Mouse (Mus musculus) forebrain, embryonic 12.5 days (tissue): ENCODE measurements at regions not wholly inside any gene's neighbourhood (a gene's known extent, or its start where the extent isn't known, plus 50 kb on each side); places are given as distances from the start of the nearest gene placed in this dataset.

Source experiments
- ATAC-seq: fragments of 200-750 bp; cut with Nextera tagmentation; 2 replicates; pipeline ENCODE4 v1.8.0; 2017; ENCODE audit warnings: moderate TSS enrichment; ENCODE audit not compliant: low FRiP score
- H3K27ac ChIP-seq: fragments of 300-500 bp; sonication (generic); 2 replicates; pipeline ENCODE4 v1.5.1; 2016; ENCODE audit warnings: mild to moderate bottlenecking
- H3K27me3 ChIP-seq: fragments of 300-500 bp; sonication (generic); 2 replicates; pipeline ENCODE4 v1.6.1; 2016; ENCODE audit warnings: mild to moderate bottlenecking
- H3K36me3 ChIP-seq: fragments of 300-500 bp; sonication (generic); replicated peaks from 2 replicates; pipeline ENCODE4 v1.6.1; 2016; ENCODE audit warnings: mild to moderate bottlenecking
- H3K4me1 ChIP-seq: fragments of 300-500 bp; sonication (generic); 2 replicates; pipeline ENCODE4 v1.6.1; 2016
- H3K4me2 ChIP-seq: fragments of 300-500 bp; sonication (generic); 2 replicates; pipeline ENCODE4 v1.6.1; 2016; ENCODE audit warnings: mild to moderate bottlenecking, moderate library complexity
- H3K4me3 ChIP-seq: fragments of 300-500 bp; sonication (generic); replicated peaks from 2 replicates; pipeline ENCODE4 v1.5.1; 2016; ENCODE audit warnings: mild to moderate bottlenecking
- H3K9ac ChIP-seq: fragments of 300-500 bp; sonication (generic); 2 replicates; pipeline ENCODE4 v1.6.1; 2016; ENCODE audit warnings: mild to moderate bottlenecking
- H3K9me3 ChIP-seq: fragments of 300-500 bp; sonication (generic); 2 replicates; pipeline ENCODE4 v1.6.1; 2016
- WGBS: fragments of 180-500 bp; shearing (Covaris S2); methylation state at CpG from one replicate; pipeline ENCODE4 v1.1.7; 2016; 5-methylcytosine and 5-hydroxymethylcytosine counted together

GRCm38 (mm10) chr3:125306675-125307074, 97.2 kb upstream of the Ndst4 start:
- Histone ChIP-seq H3K4me1 (no peaks in the 10 kb centered on the region), H3K4me2 (no peak overlapping the region), H3K9me3 (no peaks in the 10 kb centered on the region), H3K27ac (no peak overlapping the region), H3K4me3 (no peak overlapping the region), H3K27me3 (no peaks in the 10 kb centered on the region), H3K36me3 (no peaks in the 10 kb centered on the region), H3K9ac (no peak overlapping the region)
- WGBS, result 86% methylated on average over 1 of the region's 1 CpGs
- ATAC-seq, result no peak

GRCm38 (mm10) chr3:125327079-125327478, 76.8 kb upstream of the Ndst4 start:
- Histone ChIP-seq H3K36me3 (no peaks in the 10 kb centered on the region), H3K27me3 (no peaks in the 10 kb centered on the region), H3K27ac (no peak overlapping the region), H3K9me3 (no peaks in the 10 kb centered on the region), H3K4me3 (no peak overlapping the region), H3K4me2 (no peak overlapping the region), H3K4me1 (no peaks in the 10 kb centered on the region), H3K9ac (no peak overlapping the region)
- no peak for ATAC-seq

- H3K4me3 ChIP-seq, result no peak overlapping the region
- no peaks in the 10 kb centered on the region for H3K9me3 ChIP-seq
- WGBS, result 88% methylated on average over 3 of the region's 3 CpGs
- 0 out of 2 replicates have a peak, but pooled peaks have one; percentile 23 for ATAC-seq
- no peak overlapping the region for H3K27ac ChIP-seq
- no peak overlapping the region for H3K4me2 ChIP-seq
- no peaks in the 10 kb centered on the region for H3K27me3 ChIP-seq
- H3K36me3 ChIP-seq, result no peaks in the 10 kb centered on the region
- H3K9ac ChIP-seq, result no peak overlapping the region
- H3K4me1 ChIP-seq, result no peaks in the 10 kb centered on the region
These were observed 66.5 kb upstream of the Ndst4 start for GRCm38 (mm10) chr3:125337423-125337822.

- Histone ChIP-seq H3K36me3 (no peaks in the 10 kb centered on the region), H3K9ac (no peak overlapping the region), H3K4me3 (no peak overlapping the region), H3K27me3 (no peaks in the 10 kb centered on the region), H3K4me2 (no peak overlapping the region), H3K4me1 (no peaks in the 10 kb centered on the region), H3K9me3 (no peaks in the 10 kb centered on the region), H3K27ac (no peak overlapping the region)
- WGBS, result 56% methylated on average over 6 of the region's 6 CpGs
- ATAC-seq, result no peak
These were observed 65.6 kb upstream of the Ndst4 start for GRCm38 (mm10) chr3:125338178-125338692.
